Mouse (Mus musculus): ENCODE measurements around the gene Pdcd1lg2.

DNA sequence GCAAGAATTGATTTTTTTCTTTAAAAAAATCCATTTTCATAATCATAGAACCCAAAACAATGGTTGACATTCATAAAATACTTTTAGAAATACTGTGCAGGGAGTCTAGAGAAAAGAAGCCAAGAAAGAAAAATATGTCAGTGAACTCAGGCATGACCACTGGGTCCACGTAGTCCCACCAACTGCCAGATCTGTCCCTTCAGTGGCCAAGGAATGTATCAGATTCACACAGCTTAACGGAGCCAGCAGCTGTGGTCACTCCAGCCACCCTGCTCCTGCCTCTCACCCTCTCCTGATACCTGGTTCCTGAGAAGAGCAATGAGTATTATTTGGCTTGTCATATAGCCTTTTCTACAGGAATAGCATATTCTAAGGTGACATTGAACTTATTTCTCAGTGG lies 72.7 kb downstream of the Pdcd1lg2 start:
- TF ChIP-seq EP300 (IDR thresholded peaks at IDR 0.05; ENCODE audit: insufficient read depth, low read depth, low read length) (no peak), CTCF (IDR thresholded peaks at IDR 0.05) (no peak)

Measured in heart, adult 2 months (tissue).